Mouse (Mus musculus): ENCODE results near the gene Cdk14. TPM values are rescaled to one million over a fixed set of nuclear protein-coding genes. Genes with fewer than 3 reads are reported as not detected.

The Cdk14 gene
- polyA plus RNA-seq (2014; fragmentation: Nextera tagmentation; extraction: Ambion mirVana), result 29.1 and 29.9 TPM in 2 replicates

DNA sequence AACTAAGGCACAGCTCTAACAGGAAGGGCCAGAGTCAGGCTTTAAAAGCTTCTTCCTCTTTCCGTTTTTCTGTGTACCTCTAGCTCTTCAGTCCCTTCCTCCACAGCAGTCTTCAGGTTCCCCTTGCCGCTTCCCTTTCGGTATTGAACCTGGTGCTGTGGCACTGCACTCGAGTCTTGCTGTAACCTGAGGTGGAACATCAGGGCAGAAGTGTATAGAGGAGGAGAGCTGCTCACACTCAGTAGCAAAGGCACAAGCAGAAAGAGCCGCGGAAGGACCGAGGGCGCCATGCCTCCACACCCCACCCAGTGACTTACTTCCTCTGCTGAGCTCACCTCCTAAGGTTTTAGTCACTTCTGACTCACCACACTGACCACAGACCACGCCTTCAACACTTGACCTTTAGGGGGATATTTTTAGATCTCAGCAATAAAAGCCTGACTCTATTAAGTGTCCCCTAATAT lies at the start of gene Cdk14:
Cdk14 (minus strand) TSS at position 321 of the 464 bp plus-strand sequence.
- Histone ChIP-seq H3K4me1 (ENCODE audit: control insufficient read depth, insufficient read depth, low read length) (no peaks in the 10 kb centered on the region), H3K36me3 (replicated peaks; ENCODE audit: control insufficient read depth, insufficient read depth, low read depth, low read length) (no peaks in the 10 kb centered on the region), H3K9me3 (replicated peaks; ENCODE audit: control insufficient read depth, low read length) (no peaks in the 10 kb centered on the region), H3K27ac (replicated peaks; ENCODE audit: low read depth, low read length) (no peak within 1 kb of the TSS), H3K9ac (replicated peaks; ENCODE audit: low read length) (no peak within 1 kb of the TSS), H3K27me3 (ENCODE audit: control insufficient read depth, insufficient read depth, low read length) (no peaks in the 10 kb centered on the region), H3K4me3 (ENCODE audit: low read depth, low read length) (no peak within 1 kb of the TSS), H3K4me2 (ENCODE audit: low read depth, low read length) (no peak within 1 kb of the TSS)
- 91% methylated on average over 9 of the region's 9 CpGs for WGBS
- no peak for ATAC-seq (replicated peaks; ENCODE audit: insufficient number of reproducible peaks, low FRiP score, low TSS enrichment, low read depth)
- DNase-seq (ENCODE audit: low spot score), result no peak

DNA sequence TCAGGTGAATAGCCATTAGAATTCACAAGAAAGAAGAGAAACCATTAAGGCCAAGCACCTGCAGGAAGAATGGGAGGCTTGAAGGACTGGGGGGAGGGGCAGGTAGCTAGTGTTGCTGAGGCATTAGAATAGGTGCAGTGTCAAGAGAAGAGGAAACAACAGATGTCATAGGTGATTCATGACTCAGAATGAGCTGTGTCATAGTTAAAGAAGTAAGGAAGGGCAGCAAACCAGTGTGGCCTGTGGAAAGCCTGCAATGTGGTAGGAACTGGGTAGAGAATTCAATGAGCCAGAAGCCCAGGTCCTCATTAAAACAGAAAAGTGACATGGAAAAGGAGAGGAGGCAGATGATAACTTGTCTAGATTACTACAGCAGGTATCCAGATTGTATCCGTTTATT lies 45.1 kb upstream of the Cdk14 start:
- Histone ChIP-seq H3K9me3 (replicated peaks; ENCODE audit: control insufficient read depth, low read length) (no peaks in the 10 kb centered on the region), H3K27ac (replicated peaks; ENCODE audit: low read depth, low read length) (no peak overlapping the region), H3K27me3 (ENCODE audit: control insufficient read depth, insufficient read depth, low read length) (no peaks in the 10 kb centered on the region), H3K9ac (replicated peaks; ENCODE audit: low read length) (no peak overlapping the region), H3K4me2 (ENCODE audit: low read depth, low read length) (no peak overlapping the region), H3K36me3 (replicated peaks; ENCODE audit: control insufficient read depth, insufficient read depth, low read depth, low read length) (no peaks in the 10 kb centered on the region), H3K4me1 (ENCODE audit: control insufficient read depth, insufficient read depth, low read length) (no peaks in the 10 kb centered on the region), H3K4me3 (ENCODE audit: low read depth, low read length) (no peak overlapping the region)
- DNase-seq (ENCODE audit: low spot score) (no peak), ATAC-seq (replicated peaks; ENCODE audit: insufficient number of reproducible peaks, low FRiP score, low TSS enrichment, low read depth) (no peak)
- 63% methylated on average over 1 of the region's 1 CpGs for WGBS

DNA sequence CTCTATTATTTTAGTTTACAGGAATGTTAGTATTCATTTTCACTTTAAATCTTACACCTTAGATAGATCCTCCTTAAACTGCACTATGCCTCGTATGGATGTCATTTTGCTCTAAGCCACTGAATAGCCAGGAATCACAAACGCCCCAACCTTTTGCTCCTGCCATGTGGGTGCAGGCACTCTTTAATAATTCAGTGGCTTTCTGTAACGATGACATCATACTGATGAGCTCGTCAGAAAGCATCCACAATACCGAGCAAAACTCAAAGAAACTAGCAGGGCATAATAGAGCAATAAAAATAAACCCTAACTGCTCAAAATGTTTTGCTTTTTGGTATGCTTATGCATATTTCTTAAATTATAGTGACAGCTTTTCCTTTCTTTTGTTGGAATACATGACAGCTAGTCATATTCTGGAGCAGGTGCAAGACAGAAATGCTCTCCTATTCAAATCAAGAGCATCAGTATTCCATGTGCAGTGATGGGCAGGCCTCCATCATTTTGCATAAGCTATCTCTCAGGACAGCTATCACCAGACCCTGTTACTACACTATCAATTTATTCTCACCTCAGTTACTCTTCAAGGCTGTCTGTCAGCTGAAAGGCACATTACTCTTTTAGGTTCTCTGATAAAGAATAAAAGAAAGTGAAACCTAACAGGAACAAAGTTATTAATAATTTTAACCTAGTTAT lies 11.8 kb upstream of the Cdk14 start:
- Histone ChIP-seq H3K4me1 (ENCODE audit: control insufficient read depth, insufficient read depth, low read length) (no peaks in the 10 kb centered on the region), H3K9ac (replicated peaks; ENCODE audit: low read length) (no peak overlapping the region), H3K27ac (replicated peaks; ENCODE audit: low read depth, low read length) (no peak overlapping the region), H3K27me3 (ENCODE audit: control insufficient read depth, insufficient read depth, low read length) (no peaks in the 10 kb centered on the region), H3K9me3 (replicated peaks; ENCODE audit: control insufficient read depth, low read length) (no peaks in the 10 kb centered on the region), H3K36me3 (replicated peaks; ENCODE audit: control insufficient read depth, insufficient read depth, low read depth, low read length) (no peaks in the 10 kb centered on the region), H3K4me3 (ENCODE audit: low read depth, low read length) (no peak overlapping the region), H3K4me2 (ENCODE audit: low read depth, low read length) (no peak overlapping the region)
- no peak for DNase-seq (ENCODE audit: low spot score)
- ATAC-seq (replicated peaks; ENCODE audit: insufficient number of reproducible peaks, low FRiP score, low TSS enrichment, low read depth), result no peak
- 61% methylated on average over 5 of the region's 5 CpGs for WGBS

DNA sequence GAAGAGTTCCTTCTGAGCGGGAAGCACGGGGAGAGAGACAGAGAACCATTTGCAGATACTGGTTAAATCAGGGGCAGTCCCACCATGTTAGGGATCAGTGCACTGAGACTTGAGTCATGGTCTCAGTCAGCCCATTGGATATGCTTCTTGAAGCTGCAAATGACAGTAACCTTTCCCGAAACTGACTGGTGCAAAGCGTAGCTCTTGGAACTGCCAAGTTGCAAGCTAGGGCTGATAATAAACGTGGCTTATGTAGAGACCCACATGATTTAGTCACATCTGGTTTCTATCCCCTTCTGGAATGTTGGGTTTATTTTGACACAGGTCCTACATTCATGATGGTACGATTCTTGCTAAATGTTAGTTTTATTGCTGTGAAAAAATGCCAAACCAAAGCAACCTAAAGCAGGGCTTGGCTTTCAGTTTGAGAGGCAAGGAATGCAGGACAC lies 3.6 kb upstream of the Cdk14 start:
- H3K4me2 ChIP-seq (ENCODE audit: low read depth, low read length), result no peak overlapping the region
- DNase-seq (ENCODE audit: low spot score) (peak; percentile 19), ATAC-seq (replicated peaks; ENCODE audit: insufficient number of reproducible peaks, low FRiP score, low TSS enrichment, low read depth) (no peak)
- no peaks in the 10 kb centered on the region for H3K4me1 ChIP-seq (ENCODE audit: control insufficient read depth, insufficient read depth, low read length)
- no peak overlapping the region for H3K27ac ChIP-seq (replicated peaks; ENCODE audit: low read depth, low read length)
- no peaks in the 10 kb centered on the region for H3K36me3 ChIP-seq (replicated peaks; ENCODE audit: control insufficient read depth, insufficient read depth, low read depth, low read length)
- no peak overlapping the region for H3K9ac ChIP-seq (replicated peaks; ENCODE audit: low read length)
- WGBS, result 63% methylated on average over 6 of the region's 6 CpGs
- H3K4me3 ChIP-seq (ENCODE audit: low read depth, low read length), result no peak overlapping the region
- H3K27me3 ChIP-seq (ENCODE audit: control insufficient read depth, insufficient read depth, low read length), result no peaks in the 10 kb centered on the region
- no peaks in the 10 kb centered on the region for H3K9me3 ChIP-seq (replicated peaks; ENCODE audit: control insufficient read depth, low read length)

DNA sequence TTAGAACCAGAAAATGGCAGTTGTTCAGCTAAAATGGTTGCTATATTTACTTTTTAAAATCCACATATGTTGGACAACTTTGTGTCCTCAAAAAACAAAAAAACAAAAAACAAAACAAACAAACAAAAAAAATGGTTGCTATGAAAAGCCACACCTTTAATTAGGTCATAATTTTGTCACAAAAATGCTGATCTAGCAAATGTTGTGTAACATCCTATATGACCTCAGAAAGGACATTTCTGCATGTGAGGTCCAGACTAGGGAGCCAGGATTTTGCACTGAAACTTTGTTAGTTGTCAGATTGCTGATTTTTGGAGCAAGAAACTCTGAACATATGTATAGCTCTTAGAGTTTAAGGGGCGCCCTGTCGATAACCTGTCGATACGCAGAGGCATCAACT lies 3.0 kb upstream of the Cdk14 start:
- WGBS, result 93% methylated on average over 4 of the region's 4 CpGs
- no peak overlapping the region for H3K4me3 ChIP-seq (ENCODE audit: low read depth, low read length)
- H3K4me1 ChIP-seq (ENCODE audit: control insufficient read depth, insufficient read depth, low read length), result no peaks in the 10 kb centered on the region
- no peaks in the 10 kb centered on the region for H3K27me3 ChIP-seq (ENCODE audit: control insufficient read depth, insufficient read depth, low read length)
- H3K27ac ChIP-seq (replicated peaks; ENCODE audit: low read depth, low read length), result no peak overlapping the region
- no peak for DNase-seq (ENCODE audit: low spot score)
- no peak overlapping the region for H3K9ac ChIP-seq (replicated peaks; ENCODE audit: low read length)
- H3K36me3 ChIP-seq (replicated peaks; ENCODE audit: control insufficient read depth, insufficient read depth, low read depth, low read length), result no peaks in the 10 kb centered on the region
- H3K4me2 ChIP-seq (ENCODE audit: low read depth, low read length), result no peak overlapping the region
- H3K9me3 ChIP-seq (replicated peaks; ENCODE audit: control insufficient read depth, low read length), result no peaks in the 10 kb centered on the region
- no peak for ATAC-seq (replicated peaks; ENCODE audit: insufficient number of reproducible peaks, low FRiP score, low TSS enrichment, low read depth)

DNA sequence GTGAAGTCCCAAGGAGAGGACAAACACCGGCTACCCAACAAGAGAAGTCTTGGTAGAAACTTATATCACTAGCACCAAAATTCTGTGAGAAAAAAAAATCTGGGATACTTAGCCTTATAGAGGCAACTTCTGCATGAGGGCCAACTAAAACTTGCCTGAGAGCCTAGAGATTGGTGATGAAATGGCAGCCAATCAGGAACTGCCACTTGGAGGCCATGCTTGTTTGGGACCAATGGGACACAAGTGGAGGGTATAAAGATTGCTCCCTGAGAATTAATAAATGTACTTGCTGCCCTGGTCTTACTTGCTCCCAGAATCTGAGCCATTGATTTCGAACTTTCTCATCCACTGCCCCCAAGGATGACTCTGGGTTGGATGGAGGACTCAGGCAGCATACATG lies 1.3 kb upstream of the Cdk14 start:
- Histone ChIP-seq H3K4me2 (ENCODE audit: low read depth, low read length) (no peak overlapping the region), H3K27me3 (ENCODE audit: control insufficient read depth, insufficient read depth, low read length) (no peaks in the 10 kb centered on the region), H3K9ac (replicated peaks; ENCODE audit: low read length) (no peak overlapping the region), H3K4me1 (ENCODE audit: control insufficient read depth, insufficient read depth, low read length) (no peaks in the 10 kb centered on the region), H3K27ac (replicated peaks; ENCODE audit: low read depth, low read length) (no peak overlapping the region), H3K36me3 (replicated peaks; ENCODE audit: control insufficient read depth, insufficient read depth, low read depth, low read length) (no peaks in the 10 kb centered on the region), H3K9me3 (replicated peaks; ENCODE audit: control insufficient read depth, low read length) (no peaks in the 10 kb centered on the region), H3K4me3 (ENCODE audit: low read depth, low read length) (no peak overlapping the region)
- DNase-seq (ENCODE audit: low spot score) (no peak), ATAC-seq (replicated peaks; ENCODE audit: insufficient number of reproducible peaks, low FRiP score, low TSS enrichment, low read depth) (no peak)
- 89% methylated on average over 2 of the region's 2 CpGs for WGBS

DNA sequence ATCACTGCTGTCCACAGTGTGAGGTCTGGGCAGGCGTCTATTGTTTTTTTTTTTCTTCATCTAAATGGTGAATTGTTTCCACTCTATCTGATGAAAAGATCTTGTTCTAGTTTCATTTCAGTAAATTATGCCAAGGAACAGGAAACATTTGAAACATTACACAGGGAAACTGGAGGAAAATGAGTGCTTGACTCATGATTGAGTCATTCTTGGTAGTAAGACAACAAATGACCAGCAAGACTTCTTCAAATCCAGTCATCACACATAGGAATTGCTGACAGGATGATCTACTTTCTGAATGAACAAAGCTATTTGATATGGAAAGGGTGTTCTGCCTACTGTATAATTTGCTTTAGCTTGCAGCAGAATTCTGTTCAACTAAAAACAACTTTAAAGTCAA lies 859 bp downstream of the Cdk14 start:
- Histone ChIP-seq H3K9ac (replicated peaks; ENCODE audit: low read length) (no peak overlapping the region), H3K27me3 (ENCODE audit: control insufficient read depth, insufficient read depth, low read length) (no peaks in the 10 kb centered on the region), H3K4me1 (ENCODE audit: control insufficient read depth, insufficient read depth, low read length) (no peaks in the 10 kb centered on the region), H3K36me3 (replicated peaks; ENCODE audit: control insufficient read depth, insufficient read depth, low read depth, low read length) (no peaks in the 10 kb centered on the region), H3K27ac (replicated peaks; ENCODE audit: low read depth, low read length) (no peak overlapping the region), H3K4me3 (ENCODE audit: low read depth, low read length) (no peak overlapping the region), H3K4me2 (ENCODE audit: low read depth, low read length) (no peak overlapping the region), H3K9me3 (replicated peaks; ENCODE audit: control insufficient read depth, low read length) (no peaks in the 10 kb centered on the region)
- DNase-seq (ENCODE audit: low spot score) (no peak), ATAC-seq (replicated peaks; ENCODE audit: insufficient number of reproducible peaks, low FRiP score, low TSS enrichment, low read depth) (no peak)
- 71% methylated on average over 1 of the region's 1 CpGs for WGBS

DNA sequence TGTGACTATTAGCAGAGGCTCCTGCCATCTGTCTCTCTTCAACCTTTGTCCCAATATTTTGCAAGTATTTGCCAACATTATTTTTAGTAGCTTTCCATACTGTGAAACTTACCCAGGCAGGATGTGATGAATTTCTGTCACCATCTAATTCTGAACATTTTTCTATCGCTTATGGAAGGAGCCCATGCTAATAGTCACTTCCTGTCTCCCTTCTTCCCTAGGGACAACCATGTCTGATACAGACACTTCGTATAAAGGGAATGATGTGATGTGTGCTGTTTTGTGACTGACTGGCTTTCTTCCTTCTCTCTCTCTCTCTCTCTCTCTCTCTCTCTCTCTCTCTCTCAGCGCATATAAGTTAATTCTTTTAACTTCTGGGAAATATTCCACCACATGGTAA lies 5.3 kb downstream of the Cdk14 start:
- H3K4me2 ChIP-seq (ENCODE audit: low read depth, low read length), result no peak overlapping the region
- no peak overlapping the region for H3K27ac ChIP-seq (replicated peaks; ENCODE audit: low read depth, low read length)
- 68% methylated on average over 3 of the region's 3 CpGs for WGBS
- no peaks in the 10 kb centered on the region for H3K27me3 ChIP-seq (ENCODE audit: control insufficient read depth, insufficient read depth, low read length)
- no peaks in the 10 kb centered on the region for H3K9me3 ChIP-seq (replicated peaks; ENCODE audit: control insufficient read depth, low read length)
- no peaks in the 10 kb centered on the region for H3K4me1 ChIP-seq (ENCODE audit: control insufficient read depth, insufficient read depth, low read length)
- H3K36me3 ChIP-seq (replicated peaks; ENCODE audit: control insufficient read depth, insufficient read depth, low read depth, low read length), result no peaks in the 10 kb centered on the region
- no peak overlapping the region for H3K4me3 ChIP-seq (ENCODE audit: low read depth, low read length)
- ATAC-seq (replicated peaks; ENCODE audit: insufficient number of reproducible peaks, low FRiP score, low TSS enrichment, low read depth) (no peak), DNase-seq (ENCODE audit: low spot score) (no peak)
- no peak overlapping the region for H3K9ac ChIP-seq (replicated peaks; ENCODE audit: low read length)

All from embryonic facial prominence, embryonic 11.5 days (tissue).